Mouse (Mus musculus) C2C12 (cell line): ENCODE data around the gene Mrpl44. TPM values are rescaled to one million over a fixed set of nuclear protein-coding genes. Genes with fewer than 3 reads are reported as not detected.
A peak's percentile ranks its signal among the peaks of the same experiment; 100 is the strongest.

Experiments used
- H3K27me3 ChIP-seq: one replicate; pipeline ENCODE4 v1.6.1; 2011; ENCODE audit not compliant: control insufficient read depth, insufficient read depth, insufficient read length
- H3K36me3 ChIP-seq: one replicate; pipeline ENCODE4 v1.6.1; 2011; ENCODE audit not compliant: control insufficient read depth, insufficient read depth
- H3K4me3 ChIP-seq: one replicate; pipeline ENCODE4 v1.5.1; 2011; ENCODE audit warnings: mild to moderate bottlenecking, control low read depth; ENCODE audit not compliant: poor library complexity, insufficient read depth, severe bottlenecking
- H3K79me2 ChIP-seq: one replicate; pipeline ENCODE4 v1.6.1; 2011; ENCODE audit not compliant: control insufficient read depth, insufficient read depth
- H3K79me3 ChIP-seq: one replicate; pipeline ENCODE4 v1.6.1; 2011; ENCODE audit warnings: low read depth, control low read depth
- H3ac ChIP-seq: one replicate; pipeline ENCODE3; 2011; ENCODE audit warnings: low read depth; ENCODE audit not compliant: control insufficient read depth, insufficient read length
- CEBPB ChIP-seq: IDR thresholded peaks from one replicate; pipeline ENCODE4 v1.6.1; 2011; ENCODE audit warnings: low read depth, mild to moderate bottlenecking, control low read depth, moderate library complexity
- CTCF ChIP-seq: IDR thresholded peaks from one replicate; pipeline ENCODE4 v1.5.1; 2011; ENCODE audit not compliant: control insufficient read depth, insufficient read depth, insufficient read length
- FOSL1 ChIP-seq: IDR thresholded peaks from one replicate; pipeline ENCODE4 v1.8.0; 2011; ENCODE audit warnings: mild to moderate bottlenecking, low read length; ENCODE audit not compliant: poor library complexity, insufficient read depth, severe bottlenecking
- MAX ChIP-seq: IDR thresholded peaks from one replicate; pipeline ENCODE4 v1.6.1; 2011; ENCODE audit warnings: mild to moderate bottlenecking, control low read depth
- MYOD1 ChIP-seq: IDR thresholded peaks from one replicate; pipeline ENCODE4 v1.6.1; 2011; ENCODE audit warnings: low read depth; ENCODE audit not compliant: control insufficient read depth, insufficient read length
- MYOG ChIP-seq: IDR thresholded peaks from one replicate; pipeline ENCODE4 v1.6.1; 2011; ENCODE audit not compliant: control insufficient read depth, insufficient read length; ENCODE audit errors: extremely low read depth
- USF1 ChIP-seq: IDR thresholded peaks from one replicate; pipeline ENCODE4 v1.6.1; 2011; ENCODE audit warnings: low read depth, mild to moderate bottlenecking, control low read depth, moderate library complexity
- long read RNA-seq, 2 experiments: library from polyadenylated mRNA; unstranded; transcript quantifications; one replicate each; pipeline ENCODE4 v2.0.0; 2019 to 2020
- polyA plus RNA-seq: library from polyadenylated mRNA; unstranded; fragments of >200 nt; fragmentation: generic; extraction: Trizol; gene quantifications from one replicate; pipeline ENCODE4 v1.2.1, GENCODE M21; 2012; ENCODE audit warnings: missing spikeins

The Mrpl44 gene
- 22.8 TPM for polyA plus RNA-seq
- long read RNA-seq, experiment 1, transcript Mrpl44-201 (4 exons, 1,424 nt) = major isoform, 30 of 32 reads
- long read RNA-seq, experiment 1, partial matches to known transcripts = 1 of 32 reads
- long read RNA-seq, experiment 1, other reads (novel, unspliced or antisense) = 1 of 32 reads
- long read RNA-seq, experiment 2, transcript Mrpl44-201 (4 exons, 1,424 nt) = major isoform, 47 of 50 reads
- long read RNA-seq, experiment 2, partial matches to known transcripts = 0 of 50 reads
- long read RNA-seq, experiment 2, other reads (novel, unspliced or antisense) = 3 of 50 reads

GRCm38 (mm10) chr1:79775927-79776458 lies at the start of gene Mrpl44, which contains the start of gene Wdfy1:
Gene Mrpl44, plus strand, starts transcription at chr1:79776018.
Gene Wdfy1, minus strand, starts transcription at chr1:79776143.
- TF ChIP-seq CEBPB (no peak), CTCF (no peak), MAX (peak; percentile 86)
- H3K4me3 ChIP-seq = peak within 1 kb of the TSS; percentile 82
- peaks cover 13% of the 10 kb centered on the region for H3K79me3 ChIP-seq
- H3K27me3 ChIP-seq = no peaks in the 10 kb centered on the region
- peaks cover 25% of the 10 kb centered on the region for H3K79me2 ChIP-seq
- peak within 1 kb of the TSS; percentile 69 for H3ac ChIP-seq
- peaks cover 30% of the 10 kb centered on the region for H3K36me3 ChIP-seq

GRCm38 (mm10) chr1:79734794-79735193 lies 41.0 kb upstream of the Mrpl44 start:
- Histone ChIP-seq H3K79me3 (no peaks in the 10 kb centered on the region), H3K79me2 (no peaks in the 10 kb centered on the region), H3K36me3 (peaks cover 6% of the 10 kb centered on the region), H3K4me3 (no peak overlapping the region), H3K27me3 (no peaks in the 10 kb centered on the region), H3ac (no peak overlapping the region)
- TF ChIP-seq MAX (no peak), MYOG (no peak), MYOD1 (no peak), USF1 (no peak), CTCF (no peak), CEBPB (no peak), FOSL1 (no peak)

- Histone ChIP-seq H3K27me3 (no peaks in the 10 kb centered on the region), H3ac (no peak overlapping the region), H3K4me3 (no peak overlapping the region), H3K79me3 (no peaks in the 10 kb centered on the region), H3K36me3 (peaks cover 6% of the 10 kb centered on the region), H3K79me2 (no peaks in the 10 kb centered on the region)
- TF ChIP-seq MYOD1 (no peak), FOSL1 (no peak), MAX (no peak), CTCF (no peak), MYOG (no peak), USF1 (no peak), CEBPB (no peak)
Observed at GRCm38 (mm10) chr1:79736408-79736807, 39.4 kb upstream of the Mrpl44 start.

GRCm38 (mm10) chr1:79739726-79740125 lies 36.1 kb upstream of the Mrpl44 start:
- H3K79me2 ChIP-seq = peaks cover 9% of the 10 kb centered on the region
- H3K36me3 ChIP-seq = peaks cover 6% of the 10 kb centered on the region
- no peak for TF ChIP-seq FOSL1
- no peak for TF ChIP-seq CEBPB
- TF ChIP-seq USF1 = no peak
- TF ChIP-seq MAX = no peak
- no peak for TF ChIP-seq CTCF
- TF ChIP-seq MYOD1 = no peak
- TF ChIP-seq MYOG = no peak
- no peak overlapping the region for H3ac ChIP-seq
- no peaks in the 10 kb centered on the region for H3K79me3 ChIP-seq
- H3K27me3 ChIP-seq = no peaks in the 10 kb centered on the region
- H3K4me3 ChIP-seq = no peak overlapping the region

- no peak overlapping the region for H3K4me3 ChIP-seq
- H3K27me3 ChIP-seq = no peaks in the 10 kb centered on the region
- TF ChIP-seq MYOG (no peak), CEBPB (no peak), MAX (no peak), USF1 (no peak), MYOD1 (no peak), FOSL1 (no peak), CTCF (no peak)
- peaks cover 6% of the 10 kb centered on the region for H3K36me3 ChIP-seq
- no peaks in the 10 kb centered on the region for H3K79me3 ChIP-seq
- peaks cover 9% of the 10 kb centered on the region for H3K79me2 ChIP-seq
- no peak overlapping the region for H3ac ChIP-seq
Observed at GRCm38 (mm10) chr1:79741002-79741401, 34.8 kb upstream of the Mrpl44 start.

- peaks cover 6% of the 10 kb centered on the region for H3K36me3 ChIP-seq
- H3K79me3 ChIP-seq = no peaks in the 10 kb centered on the region
- TF ChIP-seq CTCF (no peak), FOSL1 (no peak), MYOD1 (no peak), MAX (no peak), CEBPB (no peak), USF1 (no peak), MYOG (no peak)
- no peak overlapping the region for H3ac ChIP-seq
- no peaks in the 10 kb centered on the region for H3K27me3 ChIP-seq
- no peak overlapping the region for H3K4me3 ChIP-seq
- H3K79me2 ChIP-seq = peaks cover 9% of the 10 kb centered on the region
Observed at GRCm38 (mm10) chr1:79742949-79743348, 32.9 kb upstream of the Mrpl44 start.
